Mouse (Mus musculus) cerebellum, adult 2 months (tissue): ENCODE data around the gene Loxl3. TPM values are rescaled to one million over a fixed set of nuclear protein-coding genes. Genes with fewer than 3 reads are reported as not detected.

Experiments used
- DNase-seq, 2 experiments: peaks; one replicate each; pipeline ENCODE4 v3.0.0; 2021
- H3K27ac ChIP-seq: fragments of 200-500 bp; 2 replicates; pipeline ENCODE4 v1.5.1; 2012; ENCODE audit warnings: low read length, control low read depth, inconsistent platforms; ENCODE audit not compliant: insufficient read depth
- H3K27me3 ChIP-seq: fragments of 200-500 bp; 2 replicates; pipeline ENCODE4 v1.6.1; 2012; ENCODE audit warnings: inconsistent platforms, mild to moderate bottlenecking, low read length, moderate library complexity; ENCODE audit not compliant: control insufficient read depth, insufficient read depth
- H3K4me1 ChIP-seq: fragments of 200-500 bp; 2 replicates; pipeline ENCODE4 v1.6.1; 2011; ENCODE audit warnings: low read length; ENCODE audit not compliant: control insufficient read depth, insufficient read depth
- H3K4me3 ChIP-seq: fragments of 200-500 bp; replicated peaks from 2 replicates; pipeline ENCODE3; 2011; ENCODE audit warnings: mild to moderate bottlenecking, low read depth, low read length, control low read depth; ENCODE audit not compliant: insufficient read depth
- CTCF ChIP-seq: fragments of 200-500 bp; IDR thresholded peaks from 2 replicates; pipeline ENCODE4 v1.5.1; 2011; ENCODE audit warnings: low read depth, mild to moderate bottlenecking, control low read depth, low read length, moderate library complexity, borderline replicate concordance; ENCODE audit not compliant: insufficient read depth
- POLR2A ChIP-seq: fragments of 200-500 bp; IDR thresholded peaks from 2 replicates; pipeline ENCODE4 v1.6.1; 2011; ENCODE audit warnings: low read length, control low read depth, borderline replicate concordance; ENCODE audit not compliant: insufficient read depth
- WGBS: fragments of 180-500 bp; shearing (Covaris S2); methylation state at CpG from one replicate; pipeline ENCODE4 v1.1.7; 2018; 5-methylcytosine and 5-hydroxymethylcytosine counted together
- polyA plus RNA-seq: library from polyadenylated mRNA; depleted of rRNA; stranded (reverse); fragments of >200 nt; gene quantifications from 2 replicates; pipeline ENCODE4 v1.2.3, GENCODE M21; 2012

Loxl3 gene
- polyA plus RNA-seq, 1 experiment = 3.8 TPM

DNA sequence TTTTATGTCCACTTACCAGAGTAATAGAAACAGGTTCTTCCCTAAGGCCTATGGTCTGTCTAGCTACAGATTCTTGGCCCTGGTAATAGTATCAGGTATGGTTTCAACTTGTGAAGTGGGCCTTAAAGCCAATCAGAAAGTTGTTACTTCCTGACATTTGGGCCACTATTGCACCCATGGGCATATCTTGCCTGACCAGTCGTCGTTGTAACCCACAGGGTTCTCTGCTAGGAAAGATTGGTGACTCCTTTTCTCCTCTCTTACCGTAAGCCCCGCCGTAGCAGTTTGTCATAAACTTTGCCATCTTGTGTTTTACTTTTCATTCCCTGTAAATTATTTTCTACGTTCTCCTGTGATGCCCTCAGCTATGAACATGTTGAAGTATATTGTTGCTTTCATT, 13.9 kb upstream of the Loxl3 start:
- H3K4me3 ChIP-seq = no peak overlapping the region
- H3K4me1 ChIP-seq = no peaks in the 10 kb centered on the region
- H3K27ac ChIP-seq = no peak overlapping the region
- TF ChIP-seq POLR2A (no peak), CTCF (no peak)
- 94% methylated on average over 6 of the region's 6 CpGs for WGBS
- no peaks in the 10 kb centered on the region for H3K27me3 ChIP-seq
- DNase-seq = no peak

DNA sequence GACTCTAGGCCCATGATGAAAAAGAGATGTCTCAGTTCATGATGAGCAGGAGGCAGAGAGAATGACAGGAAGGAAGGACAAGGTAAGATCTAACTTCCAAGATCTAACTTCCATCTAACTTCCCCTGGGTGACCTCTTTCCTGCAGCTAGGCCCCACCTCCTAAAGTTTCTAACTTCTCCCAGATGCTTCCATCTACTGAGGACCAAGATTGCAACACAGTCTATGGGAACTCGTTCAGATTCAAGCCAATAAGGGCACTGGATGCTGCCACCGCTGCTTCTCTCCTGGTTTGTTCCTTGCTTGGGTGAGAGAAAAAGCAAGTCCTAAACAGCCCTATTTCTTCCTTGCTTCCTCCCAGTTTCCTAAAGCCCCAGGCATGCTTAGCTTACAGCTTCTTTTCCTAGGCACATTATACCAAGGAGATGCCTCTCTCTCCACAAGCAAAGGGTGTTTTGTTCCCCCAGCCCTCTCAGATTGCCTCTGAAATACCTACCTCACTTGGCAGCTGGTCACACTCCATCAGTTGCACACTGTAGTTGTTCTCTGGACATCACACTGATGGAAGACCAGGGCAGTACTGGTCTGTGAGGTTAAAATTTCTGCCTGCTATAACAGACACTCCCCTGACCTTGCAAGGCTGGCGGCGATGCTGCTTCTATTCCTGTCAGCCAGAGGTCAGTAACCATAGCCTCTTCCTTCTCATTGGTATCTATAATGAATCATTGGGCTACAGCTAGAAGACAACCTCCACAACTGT, 13.0 kb upstream of the Loxl3 start:
- Histone ChIP-seq H3K4me3 (no peak overlapping the region), H3K27ac (no peak overlapping the region), H3K27me3 (no peaks in the 10 kb centered on the region), H3K4me1 (no peaks in the 10 kb centered on the region)
- no peak for TF ChIP-seq CTCF
- no peak for TF ChIP-seq POLR2A
- DNase-seq = no peak
- WGBS = 80% methylated on average over 4 of the region's 4 CpGs

DNA sequence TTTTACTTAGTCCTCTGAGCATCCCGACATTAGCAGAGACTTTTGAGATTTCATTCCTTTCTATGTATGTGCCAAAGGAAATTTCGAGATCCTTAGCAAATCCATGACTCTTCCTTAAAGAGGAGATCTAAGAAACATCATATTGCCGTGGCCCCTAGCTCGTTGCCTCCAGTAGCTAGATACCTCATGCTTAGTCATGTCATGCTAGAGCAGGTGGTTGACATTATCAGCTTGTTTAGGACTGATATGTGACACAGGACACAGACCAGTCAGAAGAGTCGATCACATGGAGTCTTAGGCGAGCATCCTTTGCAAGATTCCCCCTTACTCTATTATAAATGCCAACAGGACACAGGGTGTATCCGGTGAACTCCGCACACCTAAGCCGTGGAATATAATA, 11.0 kb upstream of the Loxl3 start:
- Histone ChIP-seq H3K4me1 (no peaks in the 10 kb centered on the region), H3K27ac (no peak overlapping the region), H3K27me3 (no peaks in the 10 kb centered on the region), H3K4me3 (no peak overlapping the region)
- no peak for DNase-seq
- WGBS = 86% methylated on average over 9 of the region's 9 CpGs
- no peak for TF ChIP-seq POLR2A

DNA sequence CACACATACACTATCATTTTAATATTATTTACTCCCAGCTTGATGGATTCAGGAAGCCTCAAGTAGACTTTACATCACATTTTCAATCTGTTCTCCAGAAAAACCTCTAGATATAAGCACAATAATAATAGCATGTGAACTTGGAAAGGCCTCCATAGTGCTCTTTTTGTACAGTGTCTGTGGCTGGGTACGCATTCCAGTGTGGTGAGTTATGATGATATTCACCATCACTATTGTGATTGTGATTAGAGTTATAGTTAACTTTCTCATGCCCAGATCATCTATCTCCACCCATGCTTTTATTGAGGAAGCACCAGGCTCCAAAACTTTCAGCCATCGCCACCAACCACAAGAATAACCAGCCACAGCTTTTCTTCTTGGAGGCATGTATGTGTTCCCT, 10.2 kb upstream of the Loxl3 start:
- 98% methylated on average over 2 of the region's 2 CpGs for WGBS
- TF ChIP-seq POLR2A = no peak
- TF ChIP-seq CTCF = no peak
- H3K4me3 ChIP-seq = no peak overlapping the region

DNA sequence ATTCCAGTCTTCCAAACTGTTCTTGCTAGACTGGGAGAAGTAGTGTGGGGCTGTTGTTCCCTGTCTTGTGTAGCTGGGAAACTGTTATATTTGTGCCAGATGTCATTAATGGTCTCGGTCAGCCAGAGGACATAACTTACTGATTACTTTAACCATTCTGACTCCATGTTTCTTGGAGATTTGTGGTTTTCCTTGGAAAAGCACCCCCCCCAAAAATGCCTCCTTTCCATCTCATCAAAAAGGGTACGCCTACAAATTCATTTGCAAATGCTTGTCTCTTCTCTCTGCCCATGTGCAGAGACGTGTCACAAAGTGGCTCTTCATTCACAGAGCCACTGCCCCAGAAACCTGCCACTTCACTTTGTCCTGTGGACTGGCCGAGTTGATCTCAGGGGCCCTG, 9.6 kb upstream of the Loxl3 start:
- no peaks in the 10 kb centered on the region for H3K27me3 ChIP-seq
- DNase-seq = no peak
- H3K4me1 ChIP-seq = no peaks in the 10 kb centered on the region
- H3K4me3 ChIP-seq = no peak overlapping the region
- WGBS = 65% methylated on average over 4 of the region's 4 CpGs
- H3K27ac ChIP-seq = no peak overlapping the region
- no peak for TF ChIP-seq CTCF
- TF ChIP-seq POLR2A = no peak

More for the DNA sequence above, 10.2 kb upstream of the Loxl3 start:
- no peak for DNase-seq
- Histone ChIP-seq H3K27me3 (no peaks in the 10 kb centered on the region), H3K27ac (no peak overlapping the region), H3K4me1 (no peaks in the 10 kb centered on the region)

DNA sequence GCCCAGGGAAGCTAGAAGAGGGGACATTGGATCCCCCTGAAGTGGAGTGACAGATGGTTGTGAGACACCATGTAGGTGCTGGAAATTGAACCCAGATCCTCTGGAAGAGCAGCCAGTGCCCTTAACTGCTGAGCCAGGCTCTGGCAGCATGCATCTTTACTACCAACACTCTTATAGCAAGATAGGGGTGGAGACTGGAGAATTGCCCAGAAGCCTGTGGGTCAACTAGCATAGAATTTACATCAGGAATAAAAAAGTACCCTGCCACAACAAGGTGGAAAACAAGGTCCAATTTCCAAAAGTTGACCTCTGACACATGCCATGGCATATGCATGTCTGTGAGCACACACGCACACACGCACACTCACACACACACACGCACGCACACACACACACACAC, 8.8 kb upstream of the Loxl3 start:
- TF ChIP-seq POLR2A = no peak
- TF ChIP-seq CTCF = no peak
- WGBS = 87% methylated on average over 4 of the region's 4 CpGs
- Histone ChIP-seq H3K4me1 (no peaks in the 10 kb centered on the region), H3K4me3 (no peak overlapping the region), H3K27me3 (no peaks in the 10 kb centered on the region), H3K27ac (no peak overlapping the region)
- no peak for DNase-seq

DNA sequence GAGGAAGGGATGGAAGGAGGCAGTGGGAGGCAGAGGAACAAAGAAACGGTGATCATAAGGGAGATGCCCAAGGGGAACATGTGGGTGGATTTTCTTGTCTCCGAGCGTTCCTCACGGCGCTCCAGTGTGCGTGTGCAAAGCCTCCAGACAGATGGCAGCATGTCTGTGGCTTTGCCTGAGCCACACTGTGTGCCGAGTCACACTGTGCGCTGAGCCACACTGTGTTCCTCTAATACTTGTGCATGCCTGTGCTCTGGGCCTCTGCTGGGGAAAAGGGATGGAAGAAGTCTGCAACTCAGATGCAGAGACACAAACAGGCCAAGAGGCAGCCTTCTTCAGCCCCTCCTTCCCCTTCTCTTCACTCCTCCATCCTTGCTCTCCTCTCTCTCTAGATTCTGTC, 6.7 kb upstream of the Loxl3 start:
- Histone ChIP-seq H3K27ac (no peak overlapping the region), H3K27me3 (peaks cover 3% of the 10 kb centered on the region; the same call in 1 of the 2 replicates), H3K4me3 (no peak overlapping the region), H3K4me1 (no peaks in the 10 kb centered on the region)
- no peak for DNase-seq
- TF ChIP-seq CTCF (no peak), POLR2A (no peak)
- 69% methylated on average over 8 of the region's 8 CpGs for WGBS

DNA sequence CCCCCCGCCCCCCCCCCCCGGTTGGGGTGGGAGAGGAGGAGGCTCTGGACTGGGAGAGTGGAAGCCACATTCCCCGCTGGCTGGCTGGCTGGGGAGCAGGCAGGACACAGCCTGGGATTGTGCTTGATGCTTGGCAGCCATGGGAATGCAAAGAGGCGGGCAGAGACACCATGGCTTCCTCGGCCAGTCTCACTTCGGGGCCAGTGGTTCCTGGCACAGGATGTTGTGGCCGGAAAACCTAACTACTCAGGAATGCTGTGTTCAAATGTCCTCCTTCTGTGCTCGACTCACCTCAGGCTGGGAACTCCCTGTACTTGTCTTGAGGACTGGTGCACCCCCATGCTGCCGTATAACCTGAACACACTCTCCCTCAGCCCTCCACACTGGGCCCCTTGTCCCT, 6.3 kb upstream of the Loxl3 start:
- H3K27me3 ChIP-seq = peaks cover 3% of the 10 kb centered on the region; the same call in 1 of the 2 replicates
- H3K27ac ChIP-seq = no peak overlapping the region
- TF ChIP-seq POLR2A (no peak), CTCF (no peak)
- WGBS = 45% methylated on average over 7 of the region's 9 CpGs
- no peak for DNase-seq
- H3K4me3 ChIP-seq = no peak overlapping the region
- no peaks in the 10 kb centered on the region for H3K4me1 ChIP-seq
